Mouse (Mus musculus) bone marrow macrophage, adult 2 months (primary cell): ENCODE data around the gene Plcb4.

Experiments
- CTCF ChIP-seq: IDR thresholded peaks from 2 replicates; pipeline ENCODE4 v1.5.1; 2012; ENCODE audit warnings: low read depth, mild to moderate bottlenecking, low read length, moderate library complexity
- POLR2A ChIP-seq: IDR thresholded peaks from 2 replicates; pipeline ENCODE4 v1.6.1; 2012; ENCODE audit warnings: mild to moderate bottlenecking, low read depth, low read length, borderline replicate concordance

GRCm38 (mm10) chr2:135843721-135844120, 184.9 kb downstream of the Plcb4 start:
- TF ChIP-seq POLR2A (no peak), CTCF (no peak)
